Mouse (Mus musculus): ENCODE measurements around the gene Cldn9. TPM values are rescaled to one million over a fixed set of nuclear protein-coding genes. Genes with fewer than 3 reads are reported as not detected.

Gene Cldn9
- polyA plus RNA-seq, 1 experiment from 2014 or later: 2.6 TPM

GRCm38 (mm10) chr17:23717003-23717402, 33.2 kb upstream of the Cldn9 start:
- no peaks in the 10 kb centered on the region for H3K27me3 ChIP-seq (ENCODE audit: control insufficient read depth, insufficient read depth, low read length)
- no peaks in the 10 kb centered on the region for H3K4me1 ChIP-seq (replicated peaks; ENCODE audit: control insufficient read depth, insufficient read depth, low read length)
- H3K36me3 ChIP-seq (replicated peaks; ENCODE audit: control insufficient read depth, insufficient read depth): no peaks in the 10 kb centered on the region
- DNase-seq (ENCODE audit: low spot score): no peak
- H3K27ac ChIP-seq: no peak overlapping the region
- no peak for ATAC-seq (ENCODE audit: low FRiP score)
- no peak overlapping the region for H3K4me2 ChIP-seq (replicated peaks)
- H3K9ac ChIP-seq: no peak overlapping the region
- WGBS: 50% methylated on average over 2 of the region's 2 CpGs
- no peaks in the 10 kb centered on the region for H3K9me3 ChIP-seq (ENCODE audit: control insufficient read depth, low read length)
- no peak overlapping the region for H3K4me3 ChIP-seq (replicated peaks; ENCODE audit: low read length)

GRCm38 (mm10) chr17:23706212-23706611, 22.4 kb upstream of the Cldn9 start:
- DNase-seq (ENCODE audit: low spot score) (peak; percentile 85), ATAC-seq (ENCODE audit: low FRiP score) (peak; percentile 47)
- no peaks in the 10 kb centered on the region for H3K9me3 ChIP-seq (ENCODE audit: control insufficient read depth, low read length)
- no peaks in the 10 kb centered on the region for H3K4me1 ChIP-seq (replicated peaks; ENCODE audit: control insufficient read depth, insufficient read depth, low read length)
- no peak overlapping the region for H3K4me3 ChIP-seq (replicated peaks; ENCODE audit: low read length)
- H3K4me2 ChIP-seq (replicated peaks): no peak overlapping the region
- H3K27ac ChIP-seq: no peak overlapping the region
- H3K9ac ChIP-seq: no peak overlapping the region
- peaks cover 19% of the 10 kb centered on the region; the same call in 1 of the 2 replicates for H3K27me3 ChIP-seq (ENCODE audit: control insufficient read depth, insufficient read depth, low read length)
- H3K36me3 ChIP-seq (replicated peaks; ENCODE audit: control insufficient read depth, insufficient read depth): no peaks in the 10 kb centered on the region
- WGBS: 0% methylated on average over 3 of the region's 3 CpGs

- Histone ChIP-seq H3K4me1 (replicated peaks; ENCODE audit: control insufficient read depth, insufficient read depth, low read length) (no peaks in the 10 kb centered on the region), H3K27ac (no peak overlapping the region), H3K4me3 (replicated peaks; ENCODE audit: low read length) (no peak overlapping the region), H3K4me2 (replicated peaks) (no peak overlapping the region), H3K36me3 (replicated peaks; ENCODE audit: control insufficient read depth, insufficient read depth) (no peaks in the 10 kb centered on the region), H3K9ac (no peak overlapping the region), H3K9me3 (ENCODE audit: control insufficient read depth, low read length) (no peaks in the 10 kb centered on the region), H3K27me3 (ENCODE audit: control insufficient read depth, insufficient read depth, low read length) (peaks cover 23% of the 10 kb centered on the region; the same call in 1 of the 2 replicates)
- DNase-seq (ENCODE audit: low spot score) (no peak), ATAC-seq (ENCODE audit: low FRiP score) (0 out of 2 replicates have a peak, but pooled peaks have one; percentile 28)
- WGBS: 81% methylated on average over 7 of the region's 7 CpGs
These were observed 21.8 kb upstream of the Cldn9 start for GRCm38 (mm10) chr17:23705525-23706104.

- Histone ChIP-seq H3K4me1 (replicated peaks; ENCODE audit: control insufficient read depth, insufficient read depth, low read length) (no peaks in the 10 kb centered on the region), H3K9ac (no peak overlapping the region), H3K9me3 (ENCODE audit: control insufficient read depth, low read length) (no peaks in the 10 kb centered on the region), H3K36me3 (replicated peaks; ENCODE audit: control insufficient read depth, insufficient read depth) (no peaks in the 10 kb centered on the region), H3K27me3 (ENCODE audit: control insufficient read depth, insufficient read depth, low read length) (peaks cover 19% of the 10 kb centered on the region; the same call in 1 of the 2 replicates), H3K27ac (no peak overlapping the region), H3K4me3 (replicated peaks; ENCODE audit: low read length) (no peak overlapping the region), H3K4me2 (replicated peaks) (no peak overlapping the region)
- DNase-seq (ENCODE audit: low spot score): no peak
- WGBS: 36% methylated on average over 7 of the region's 7 CpGs
- ATAC-seq (ENCODE audit: low FRiP score): no peak
These were observed 20.9 kb upstream of the Cldn9 start for GRCm38 (mm10) chr17:23704741-23705140.

GRCm38 (mm10) chr17:23703301-23703700, 19.5 kb upstream of the Cldn9 start:
- Histone ChIP-seq H3K4me3 (replicated peaks; ENCODE audit: low read length) (no peak overlapping the region), H3K9me3 (ENCODE audit: control insufficient read depth, low read length) (no peaks in the 10 kb centered on the region), H3K27ac (no peak overlapping the region), H3K27me3 (ENCODE audit: control insufficient read depth, insufficient read depth, low read length) (peaks cover 30% of the 10 kb centered on the region), H3K36me3 (replicated peaks; ENCODE audit: control insufficient read depth, insufficient read depth) (no peaks in the 10 kb centered on the region), H3K9ac (no peak overlapping the region), H3K4me1 (replicated peaks; ENCODE audit: control insufficient read depth, insufficient read depth, low read length) (no peaks in the 10 kb centered on the region; the same call in 1 of the 2 replicates), H3K4me2 (replicated peaks) (no peak overlapping the region)
- 88% methylated on average over 9 of the region's 9 CpGs for WGBS
- ATAC-seq (ENCODE audit: low FRiP score) (no peak), DNase-seq (ENCODE audit: low spot score) (no peak)

GRCm38 (mm10) chr17:23700079-23700478, 16.3 kb upstream of the Cldn9 start:
- H3K27me3 ChIP-seq (ENCODE audit: control insufficient read depth, insufficient read depth, low read length): peaks cover 42% of the 10 kb centered on the region
- peak overlapping the region; percentile 83 for H3K4me3 ChIP-seq (replicated peaks; ENCODE audit: low read length)
- ATAC-seq (ENCODE audit: low FRiP score) (peak; percentile 97), DNase-seq (ENCODE audit: low spot score) (peak; percentile 84)
- no peaks in the 10 kb centered on the region for H3K36me3 ChIP-seq (replicated peaks; ENCODE audit: control insufficient read depth, insufficient read depth)
- WGBS: 1% methylated on average over 28 of the region's 28 CpGs
- H3K27ac ChIP-seq: no peak overlapping the region; the same call in 1 of the 2 replicates
- no peaks in the 10 kb centered on the region for H3K9me3 ChIP-seq (ENCODE audit: control insufficient read depth, low read length)
- peak overlapping the region; percentile 97 for H3K4me2 ChIP-seq (replicated peaks)
- peak overlapping the region; percentile 67 for H3K9ac ChIP-seq
- H3K4me1 ChIP-seq (replicated peaks; ENCODE audit: control insufficient read depth, insufficient read depth, low read length): no peaks in the 10 kb centered on the region; the same call in 1 of the 2 replicates

- H3K36me3 ChIP-seq (replicated peaks; ENCODE audit: control insufficient read depth, insufficient read depth): no peaks in the 10 kb centered on the region
- peak overlapping the region; percentile 32; the same call in 1 of the 2 replicates for H3K27ac ChIP-seq
- peak; percentile 56 for ATAC-seq (ENCODE audit: low FRiP score)
- H3K9me3 ChIP-seq (ENCODE audit: control insufficient read depth, low read length): no peaks in the 10 kb centered on the region
- H3K9ac ChIP-seq: peak overlapping the region; percentile 67
- WGBS: under 1% methylated on average over 88 of the region's 101 CpGs
- peak overlapping the region; percentile 83 for H3K4me3 ChIP-seq (replicated peaks; ENCODE audit: low read length)
- no peaks in the 10 kb centered on the region; the same call in 1 of the 2 replicates for H3K4me1 ChIP-seq (replicated peaks; ENCODE audit: control insufficient read depth, insufficient read depth, low read length)
- DNase-seq (ENCODE audit: low spot score): no peak
- peaks cover 42% of the 10 kb centered on the region for H3K27me3 ChIP-seq (ENCODE audit: control insufficient read depth, insufficient read depth, low read length)
- H3K4me2 ChIP-seq (replicated peaks): peak overlapping the region; percentile 97
These were observed 15.6 kb upstream of the Cldn9 start for GRCm38 (mm10) chr17:23699131-23700077.

GRCm38 (mm10) chr17:23695801-23696200, 12.0 kb upstream of the Cldn9 start:
- no peak for ATAC-seq (ENCODE audit: low FRiP score)
- WGBS: 17% methylated on average over 3 of the region's 3 CpGs
- no peaks in the 10 kb centered on the region for H3K36me3 ChIP-seq (replicated peaks; ENCODE audit: control insufficient read depth, insufficient read depth)

GRCm38 (mm10) chr17:23694491-23694890, 10.7 kb upstream of the Cldn9 start:
- ATAC-seq (ENCODE audit: low FRiP score) (no peak), DNase-seq (ENCODE audit: low spot score) (no peak)
- WGBS: 83% methylated on average over 1 of the region's 1 CpGs
- Histone ChIP-seq H3K9me3 (ENCODE audit: control insufficient read depth, low read length) (no peaks in the 10 kb centered on the region), H3K4me2 (replicated peaks) (no peak overlapping the region), H3K36me3 (replicated peaks; ENCODE audit: control insufficient read depth, insufficient read depth) (no peaks in the 10 kb centered on the region), H3K27me3 (ENCODE audit: control insufficient read depth, insufficient read depth, low read length) (peaks cover 23% of the 10 kb centered on the region), H3K4me3 (replicated peaks; ENCODE audit: low read length) (no peak overlapping the region), H3K4me1 (replicated peaks; ENCODE audit: control insufficient read depth, insufficient read depth, low read length) (no peaks in the 10 kb centered on the region; the same call in 1 of the 2 replicates), H3K9ac (no peak overlapping the region), H3K27ac (no peak overlapping the region)

More at GRCm38 (mm10) chr17:23695801-23696200, 12.0 kb upstream of the Cldn9 start:
- Histone ChIP-seq H3K9me3 (ENCODE audit: control insufficient read depth, low read length) (no peaks in the 10 kb centered on the region), H3K4me2 (replicated peaks) (no peak overlapping the region), H3K27ac (no peak overlapping the region), H3K9ac (no peak overlapping the region), H3K4me3 (replicated peaks; ENCODE audit: low read length) (no peak overlapping the region), H3K4me1 (replicated peaks; ENCODE audit: control insufficient read depth, insufficient read depth, low read length) (no peaks in the 10 kb centered on the region; the same call in 1 of the 2 replicates), H3K27me3 (ENCODE audit: control insufficient read depth, insufficient read depth, low read length) (peaks cover 23% of the 10 kb centered on the region)
- no peak for DNase-seq (ENCODE audit: low spot score)

Data from hindbrain, embryonic 14.5 days (tissue).